Mouse (Mus musculus) heart, embryonic 15.5 days (tissue): Measurements from ENCODE around the gene Ebf1. TPM values are rescaled to one million over a fixed set of nuclear protein-coding genes. Genes with fewer than 3 reads are reported as not detected.
A peak's percentile ranks its signal among the peaks of the same experiment; 100 is the strongest.

ENCODE experiments used
- ATAC-seq: fragments of 200-750 bp; cut with Nextera tagmentation; replicated peaks from 2 replicates; pipeline ENCODE4 v1.8.0; 2017; ENCODE audit warnings: low read depth, moderate TSS enrichment; ENCODE audit not compliant: insufficient number of reproducible peaks, insufficient read depth, low FRiP score
- H3K27ac ChIP-seq: fragments of 300-500 bp; sonication (generic); 2 replicates; pipeline ENCODE4 v1.5.1; 2015; ENCODE audit warnings: mild to moderate bottlenecking, inconsistent platforms
- H3K27me3 ChIP-seq: fragments of 300-500 bp; sonication (generic); 2 replicates; pipeline ENCODE4 v1.6.1; 2015; ENCODE audit warnings: inconsistent platforms
- H3K36me3 ChIP-seq: fragments of 300-500 bp; sonication (generic); 2 replicates; pipeline ENCODE4 v1.6.1; 2015; ENCODE audit warnings: mild to moderate bottlenecking, inconsistent platforms
- H3K4me1 ChIP-seq: fragments of 300-500 bp; sonication (generic); replicated peaks from 2 replicates; pipeline ENCODE4 v1.6.1; 2015; ENCODE audit warnings: inconsistent platforms
- H3K4me2 ChIP-seq: fragments of 300-500 bp; sonication (generic); 2 replicates; pipeline ENCODE4 v1.6.1; 2015; ENCODE audit warnings: inconsistent platforms, mild to moderate bottlenecking, moderate library complexity
- H3K4me3 ChIP-seq: fragments of 300-500 bp; sonication (generic); 2 replicates; pipeline ENCODE4 v1.5.1; 2015; ENCODE audit warnings: mild to moderate bottlenecking, inconsistent platforms
- H3K9ac ChIP-seq: fragments of 300-500 bp; sonication (generic); 2 replicates; pipeline ENCODE4 v1.6.1; 2015; ENCODE audit warnings: mild to moderate bottlenecking, inconsistent platforms
- H3K9me3 ChIP-seq: fragments of 300-500 bp; sonication (generic); replicated peaks from 2 replicates; pipeline ENCODE4 v1.6.1; 2016; ENCODE audit warnings: inconsistent platforms
- WGBS: fragments of 180-500 bp; shearing (Covaris S2); methylation state at CpG from one replicate; pipeline ENCODE4 v1.1.7; 2015; ENCODE audit warnings: mixed read lengths; 5-methylcytosine and 5-hydroxymethylcytosine counted together
- polyA plus RNA-seq: library from polyadenylated mRNA; unstranded; fragments of >200 nt; fragmentation: Nextera tagmentation; extraction: Ambion mirVana; gene quantifications from 2 replicates; pipeline ENCODE4 v1.2.1, GENCODE M21; 2015

The Ebf1 gene
- polyA plus RNA-seq, 1 experiment from 2014 or later: 16.8 TPM

DNA sequence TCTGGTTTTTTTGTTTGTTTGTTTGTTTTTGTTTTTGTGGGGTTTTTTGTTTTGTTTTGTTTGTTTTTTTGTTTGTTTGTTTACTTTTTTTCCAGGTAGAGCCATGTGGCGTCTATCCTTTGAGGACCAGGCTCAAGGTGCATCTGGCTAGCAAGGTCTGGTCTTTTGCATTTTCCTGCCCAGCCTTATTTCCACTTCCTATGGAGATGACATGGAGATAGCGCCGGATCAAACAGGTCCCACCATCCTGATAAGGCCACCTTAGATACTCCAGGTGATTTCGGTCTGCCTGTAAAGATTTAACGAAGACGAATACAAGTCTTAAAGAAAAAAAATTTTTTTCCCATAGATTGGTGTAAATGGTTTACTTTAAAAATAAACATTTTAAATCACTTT lies 91.2 kb downstream of the Ebf1 start:
- peaks cover 12% of the 10 kb centered on the region for H3K4me1 ChIP-seq
- H3K9me3 ChIP-seq: no peaks in the 10 kb centered on the region
- no peak for ATAC-seq
- no peak overlapping the region for H3K4me3 ChIP-seq
- 0 out of 2 replicates have a peak overlapping the region, but pooled peaks have one; percentile 66 for H3K27ac ChIP-seq
- H3K9ac ChIP-seq: no peak overlapping the region
- H3K36me3 ChIP-seq: no peaks in the 10 kb centered on the region
- 75% methylated on average over 6 of the region's 6 CpGs for WGBS
- no peaks in the 10 kb centered on the region for H3K27me3 ChIP-seq
- no peak overlapping the region for H3K4me2 ChIP-seq

DNA sequence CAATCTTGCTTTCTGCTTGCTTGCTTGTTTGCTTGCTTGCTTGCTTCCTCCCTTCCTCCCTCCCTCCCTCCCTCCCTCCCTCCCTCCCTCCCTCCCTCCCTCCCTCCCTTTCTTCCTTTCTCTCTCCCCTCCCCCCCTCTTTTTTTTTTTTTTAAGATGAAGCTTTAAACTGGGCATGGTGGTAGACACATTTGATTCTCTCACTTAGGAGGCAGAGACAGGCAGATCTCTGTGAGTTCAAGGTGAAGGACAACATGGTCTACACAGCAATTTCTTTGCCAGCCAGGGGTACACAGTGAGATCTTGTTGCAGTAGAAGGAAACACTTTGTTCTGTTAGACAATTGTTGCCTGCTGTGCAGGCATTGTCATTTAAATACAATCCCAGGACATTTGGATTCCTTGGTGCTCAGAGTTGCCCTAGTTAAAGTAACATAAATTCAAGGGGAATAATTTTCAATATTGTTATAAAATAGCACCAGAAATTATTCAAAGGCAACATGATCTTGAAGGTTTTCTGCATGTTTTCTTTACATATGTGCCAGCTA lies 92.0 kb downstream of the Ebf1 start:
- Histone ChIP-seq H3K36me3 (no peaks in the 10 kb centered on the region), H3K27me3 (no peaks in the 10 kb centered on the region), H3K9me3 (no peaks in the 10 kb centered on the region), H3K27ac (no peak overlapping the region), H3K4me2 (no peak overlapping the region), H3K4me1 (peaks cover 12% of the 10 kb centered on the region), H3K9ac (no peak overlapping the region), H3K4me3 (no peak overlapping the region)
- no peak for ATAC-seq

DNA sequence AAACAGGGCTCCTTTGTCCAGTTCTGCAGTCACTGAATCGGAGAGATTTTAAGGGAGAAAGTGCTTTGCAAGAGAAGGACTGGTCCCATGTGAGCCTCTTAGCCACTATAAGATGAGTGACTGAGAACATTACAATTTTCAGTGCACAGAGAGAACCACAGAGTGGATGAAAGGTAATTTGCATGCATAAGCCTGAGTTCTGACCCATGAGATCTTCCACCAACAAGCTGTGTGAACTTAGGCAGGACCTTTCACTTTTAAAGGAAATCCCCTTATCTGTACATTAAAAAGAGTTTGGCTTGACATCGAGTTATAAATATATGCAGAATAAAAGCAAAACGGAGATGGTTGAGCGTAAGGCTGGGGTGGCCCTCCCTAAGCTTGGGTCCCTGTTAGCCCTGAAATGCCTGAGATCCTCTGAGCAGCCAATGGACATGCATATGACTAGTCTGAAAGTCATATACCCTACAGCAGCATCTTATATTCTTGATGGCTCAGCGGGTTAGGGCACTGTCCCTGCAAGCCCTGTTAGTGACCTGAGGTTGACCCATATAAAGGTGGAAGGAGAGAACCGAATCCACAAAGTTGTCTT lies 92.8 kb downstream of the Ebf1 start:
- H3K27ac ChIP-seq: no peak overlapping the region; the same call in 1 of the 2 replicates
- no peaks in the 10 kb centered on the region for H3K36me3 ChIP-seq
- no peak overlapping the region for H3K9ac ChIP-seq
- H3K9me3 ChIP-seq: no peaks in the 10 kb centered on the region
- no peak overlapping the region for H3K4me3 ChIP-seq
- 72% methylated on average over 6 of the region's 6 CpGs for WGBS
- H3K27me3 ChIP-seq: no peaks in the 10 kb centered on the region
- H3K4me1 ChIP-seq: peaks cover 14% of the 10 kb centered on the region
- no peak overlapping the region for H3K4me2 ChIP-seq
- no peak for ATAC-seq

DNA sequence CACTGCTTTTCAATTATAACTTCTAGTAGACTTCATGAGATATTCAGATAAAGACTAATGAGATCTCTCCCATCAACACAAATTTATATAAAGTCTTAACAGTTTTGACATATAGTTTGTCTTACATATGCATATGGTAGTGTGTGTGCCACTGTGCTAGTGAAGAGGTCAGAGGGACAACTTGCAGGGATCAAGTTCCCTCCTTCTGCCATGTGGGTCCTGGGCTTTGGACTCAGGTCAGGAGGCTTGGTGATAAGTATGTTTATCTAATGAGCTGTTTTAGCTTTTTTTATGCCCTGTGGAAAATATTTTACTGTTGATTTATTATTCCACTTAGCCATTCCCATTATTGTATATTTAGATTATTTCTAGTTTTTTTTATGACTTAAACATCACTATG lies 93.7 kb downstream of the Ebf1 start:
- no peak overlapping the region for H3K4me2 ChIP-seq
- H3K27ac ChIP-seq: no peak overlapping the region
- no peaks in the 10 kb centered on the region for H3K27me3 ChIP-seq
- H3K9me3 ChIP-seq: no peaks in the 10 kb centered on the region
- ATAC-seq: no peak
- no peaks in the 10 kb centered on the region for H3K36me3 ChIP-seq
- no peak overlapping the region for H3K4me3 ChIP-seq
- no peak overlapping the region for H3K9ac ChIP-seq
- peaks cover 17% of the 10 kb centered on the region for H3K4me1 ChIP-seq

DNA sequence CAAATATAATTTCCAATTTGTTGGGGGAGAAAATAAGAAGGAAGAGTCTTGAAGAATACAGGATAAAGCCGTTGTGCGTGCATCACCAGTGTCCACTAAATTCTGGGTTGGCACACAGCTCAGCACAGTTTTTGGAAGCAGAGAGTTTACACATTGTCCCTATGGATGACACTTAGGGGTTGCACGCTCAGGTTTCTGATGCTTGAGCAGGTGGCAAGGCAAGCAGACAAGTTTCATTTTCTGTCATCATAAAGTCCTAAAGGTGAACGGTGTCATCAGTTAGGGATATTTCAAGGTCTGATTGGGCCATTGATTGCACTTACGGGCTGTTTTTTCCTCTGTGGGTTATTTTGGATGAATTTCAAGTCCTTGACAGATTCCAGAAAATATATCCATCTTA lies 97.1 kb downstream of the Ebf1 start:
- no peak overlapping the region for H3K4me2 ChIP-seq
- H3K9ac ChIP-seq: no peak overlapping the region
- H3K36me3 ChIP-seq: no peaks in the 10 kb centered on the region
- ATAC-seq: no peak
- H3K4me1 ChIP-seq: peaks cover 5% of the 10 kb centered on the region; the same call in 1 of the 2 replicates
- H3K9me3 ChIP-seq: no peaks in the 10 kb centered on the region
- no peak overlapping the region for H3K4me3 ChIP-seq
- 81% methylated on average over 5 of the region's 5 CpGs for WGBS
- H3K27ac ChIP-seq: no peak overlapping the region
- H3K27me3 ChIP-seq: no peaks in the 10 kb centered on the region

DNA sequence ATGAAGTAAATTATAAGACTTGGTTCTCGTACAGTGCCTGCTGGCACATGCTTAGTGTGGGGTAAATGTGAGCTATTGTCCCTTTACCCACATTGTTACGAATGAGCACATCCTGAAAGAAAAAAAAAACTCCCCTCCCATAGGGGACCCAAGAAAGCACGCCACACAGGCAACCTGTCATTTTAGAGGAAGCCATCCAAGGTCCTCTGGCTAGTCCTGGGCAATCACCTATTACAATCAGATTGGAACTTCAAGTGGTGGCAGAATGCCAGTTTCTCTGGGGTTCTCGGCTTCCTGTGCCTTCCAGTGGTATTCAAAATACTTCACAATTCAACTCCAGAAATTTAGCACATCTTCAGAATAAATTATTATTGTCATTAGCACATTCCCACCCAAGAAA lies 98.7 kb downstream of the Ebf1 start:
- no peaks in the 10 kb centered on the region for H3K36me3 ChIP-seq
- peaks cover 5% of the 10 kb centered on the region; the same call in 1 of the 2 replicates for H3K4me1 ChIP-seq
- no peak for ATAC-seq
- no peak overlapping the region for H3K4me3 ChIP-seq
- H3K4me2 ChIP-seq: no peak overlapping the region
- no peaks in the 10 kb centered on the region for H3K27me3 ChIP-seq
- no peak overlapping the region for H3K27ac ChIP-seq
- H3K9me3 ChIP-seq: no peaks in the 10 kb centered on the region
- 45% methylated on average over 4 of the region's 4 CpGs for WGBS
- H3K9ac ChIP-seq: no peak overlapping the region

DNA sequence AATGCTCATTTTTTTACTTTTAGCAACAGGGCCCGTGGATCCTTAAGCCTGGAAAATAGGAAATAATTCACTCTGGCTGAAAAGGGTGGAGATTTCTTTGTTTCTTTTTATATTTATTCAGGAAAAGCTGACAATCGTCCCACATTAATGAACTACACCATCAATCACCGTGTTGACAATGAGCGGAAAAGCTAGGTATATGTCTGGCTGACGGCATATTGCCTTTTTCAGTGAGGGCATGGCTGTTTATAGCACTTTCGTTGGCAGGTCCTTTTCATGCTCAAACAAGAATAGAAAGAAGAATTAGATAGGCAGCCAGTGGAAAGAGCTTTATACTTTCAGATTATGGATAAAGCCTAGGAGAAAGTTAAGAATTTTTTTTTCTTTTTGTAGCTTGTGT lies 99.8 kb downstream of the Ebf1 start:
- 48% methylated on average over 6 of the region's 6 CpGs for WGBS
- Histone ChIP-seq H3K4me2 (no peak overlapping the region), H3K9ac (no peak overlapping the region), H3K36me3 (no peaks in the 10 kb centered on the region), H3K4me3 (no peak overlapping the region), H3K27ac (no peak overlapping the region), H3K4me1 (peaks cover 5% of the 10 kb centered on the region; the same call in 1 of the 2 replicates), H3K27me3 (no peaks in the 10 kb centered on the region), H3K9me3 (no peaks in the 10 kb centered on the region)
- ATAC-seq: no peak

DNA sequence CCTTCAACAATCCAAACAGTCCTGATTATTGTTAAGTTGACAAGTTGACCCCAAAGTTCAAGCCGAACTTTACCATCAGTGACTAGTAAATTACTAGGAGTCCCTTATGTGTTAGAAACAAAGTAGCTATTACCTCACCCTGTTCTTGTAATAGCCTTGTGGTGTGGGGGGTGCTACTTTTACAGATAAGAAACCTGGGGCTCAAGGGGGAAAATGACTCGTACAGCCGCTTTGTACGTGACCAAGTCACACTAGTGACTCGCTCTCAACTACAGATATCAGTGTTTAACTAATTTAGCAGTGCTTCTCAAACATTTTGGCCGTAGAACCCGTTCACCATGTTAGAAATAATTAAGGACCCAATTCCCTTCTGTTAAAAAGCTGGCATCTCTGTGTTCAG lies 100.5 kb downstream of the Ebf1 start:
- Histone ChIP-seq H3K36me3 (no peaks in the 10 kb centered on the region), H3K27ac (no peak overlapping the region), H3K4me3 (no peak overlapping the region), H3K4me2 (no peak overlapping the region), H3K9me3 (no peaks in the 10 kb centered on the region), H3K27me3 (no peaks in the 10 kb centered on the region), H3K4me1 (peaks cover 5% of the 10 kb centered on the region; the same call in 1 of the 2 replicates), H3K9ac (no peak overlapping the region)
- no peak for ATAC-seq
- WGBS: 50% methylated on average over 7 of the region's 7 CpGs

DNA sequence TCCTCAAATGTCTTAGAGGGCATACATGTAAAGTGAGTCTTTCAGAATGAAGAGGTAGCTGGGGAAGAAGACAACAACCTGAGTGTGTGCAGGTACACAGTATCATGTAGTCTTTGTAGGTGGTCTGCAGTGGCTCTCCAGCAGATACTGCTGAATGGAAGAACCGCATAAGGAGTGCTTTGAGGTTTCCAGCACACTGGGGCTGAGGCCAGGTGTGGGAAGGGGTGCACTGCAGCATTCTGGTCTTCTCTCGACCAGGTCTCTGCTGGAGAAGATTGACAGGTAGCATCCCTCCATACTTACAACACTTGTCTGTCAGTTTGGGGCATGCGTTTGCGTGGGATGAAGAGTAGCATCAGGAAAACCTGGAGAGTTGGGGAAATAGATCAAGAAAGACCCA lies 104.9 kb downstream of the Ebf1 start:
- Histone ChIP-seq H3K36me3 (no peaks in the 10 kb centered on the region), H3K4me1 (0 out of 2 replicates have a peak, but pooled peaks cover 2% of the 10 kb centered on the region), H3K4me3 (no peak overlapping the region), H3K27me3 (no peaks in the 10 kb centered on the region), H3K27ac (no peak overlapping the region), H3K4me2 (no peak overlapping the region), H3K9ac (no peak overlapping the region), H3K9me3 (no peaks in the 10 kb centered on the region)
- ATAC-seq: no peak
- WGBS: 88% methylated on average over 4 of the region's 4 CpGs

DNA sequence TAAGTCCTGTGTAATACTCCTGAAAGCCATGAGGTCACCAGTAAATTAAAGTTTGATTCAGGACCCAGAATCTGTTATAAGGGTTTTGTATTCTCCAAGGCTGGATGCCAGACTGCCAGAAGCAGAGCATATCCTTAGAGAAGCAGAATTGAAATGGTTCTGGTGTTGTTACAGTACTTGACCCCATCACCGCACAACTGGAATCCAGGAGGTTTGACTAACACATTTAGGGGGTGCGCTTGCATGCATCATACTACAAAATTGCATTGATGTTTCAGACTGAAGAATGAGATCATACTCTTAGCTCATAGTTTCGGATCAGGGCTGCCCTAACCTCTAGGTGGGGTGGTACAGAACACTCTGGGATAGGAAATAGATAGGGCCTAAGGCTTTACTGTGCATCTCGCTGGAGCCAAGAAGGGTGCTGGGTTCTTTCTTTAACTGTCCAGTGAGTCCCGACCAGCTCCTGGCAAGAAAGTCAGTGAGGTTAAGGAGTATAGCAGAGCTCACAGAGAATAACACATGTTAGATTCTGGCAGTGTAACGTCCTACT lies 106.9 kb downstream of the Ebf1 start:
- WGBS: 76% methylated on average over 6 of the region's 6 CpGs
- no peak overlapping the region for H3K9ac ChIP-seq
- no peak for ATAC-seq
- H3K27me3 ChIP-seq: no peaks in the 10 kb centered on the region
- H3K27ac ChIP-seq: no peak overlapping the region
- 0 out of 2 replicates have a peak, but pooled peaks cover 2% of the 10 kb centered on the region for H3K4me1 ChIP-seq
- no peaks in the 10 kb centered on the region for H3K9me3 ChIP-seq
- H3K4me3 ChIP-seq: no peak overlapping the region
- H3K36me3 ChIP-seq: no peaks in the 10 kb centered on the region
- no peak overlapping the region for H3K4me2 ChIP-seq

DNA sequence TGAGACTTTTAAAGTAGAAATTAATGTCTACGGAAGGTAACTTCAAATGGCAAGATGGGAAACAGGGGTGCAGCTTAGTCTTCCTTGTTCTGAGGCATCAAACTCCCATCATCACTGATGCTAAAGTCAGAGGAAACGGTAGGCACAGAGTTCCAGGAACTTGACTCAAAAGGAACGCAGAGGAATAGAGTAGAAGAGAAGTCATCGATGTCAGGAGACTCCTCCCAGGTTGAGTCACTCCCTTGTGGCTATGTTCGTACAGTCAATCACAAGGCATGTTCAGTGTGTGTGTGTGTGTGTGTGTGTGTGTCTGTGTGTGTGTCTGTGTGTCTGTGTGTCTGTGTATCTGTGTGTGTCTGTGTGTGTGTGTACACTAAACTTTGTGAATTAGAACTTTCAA lies 108.6 kb downstream of the Ebf1 start:
- H3K27me3 ChIP-seq: no peaks in the 10 kb centered on the region
- WGBS: 73% methylated on average over 5 of the region's 5 CpGs
- H3K4me3 ChIP-seq: no peak overlapping the region
- H3K4me2 ChIP-seq: no peak overlapping the region
- H3K36me3 ChIP-seq: no peaks in the 10 kb centered on the region
- H3K9me3 ChIP-seq: no peaks in the 10 kb centered on the region
- H3K4me1 ChIP-seq: 0 out of 2 replicates have a peak, but pooled peaks cover 2% of the 10 kb centered on the region
- no peak overlapping the region for H3K9ac ChIP-seq
- ATAC-seq: no peak
- H3K27ac ChIP-seq: no peak overlapping the region

DNA sequence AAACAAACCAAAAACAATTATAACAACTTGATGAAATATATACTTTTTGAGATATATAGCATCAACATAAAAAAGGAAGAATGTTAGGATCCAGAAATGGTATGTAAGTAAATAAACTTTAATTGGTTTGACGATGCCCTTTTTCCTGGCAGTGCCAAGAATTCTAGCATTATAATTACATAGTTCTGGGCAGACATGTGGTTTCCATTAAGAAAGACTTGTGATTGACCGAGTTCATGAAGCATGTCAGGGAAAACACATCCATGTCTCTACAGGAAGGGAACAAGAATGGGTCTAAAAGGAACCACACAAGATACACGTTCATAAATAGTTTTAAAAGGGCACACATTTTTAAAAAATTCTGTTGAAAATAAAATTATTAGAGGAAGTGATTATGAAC lies 110.3 kb downstream of the Ebf1 start:
- no peak for ATAC-seq
- H3K36me3 ChIP-seq: no peaks in the 10 kb centered on the region
- H3K4me3 ChIP-seq: no peak overlapping the region
- H3K9me3 ChIP-seq: no peaks in the 10 kb centered on the region
- no peaks in the 10 kb centered on the region for H3K27me3 ChIP-seq
- H3K27ac ChIP-seq: no peak overlapping the region
- 56% methylated on average over 3 of the region's 3 CpGs for WGBS
- no peak overlapping the region for H3K9ac ChIP-seq
- no peak overlapping the region for H3K4me2 ChIP-seq
- 0 out of 2 replicates have a peak, but pooled peaks cover 4% of the 10 kb centered on the region for H3K4me1 ChIP-seq
